Comparison of ENCODE assay signal across 8 mouse cellular contexts in genomic region chr6:91156062-91156461, GRCm38 (mm10). TPM values are rescaled to one million over a fixed set of nuclear protein-coding genes. Genes with fewer than 3 reads are reported as not detected.
DNase-seq lines count a peak whose midpoint lies in the region; ATAC-seq and TF ChIP-seq lines count a peak whose summit lies in the region.

No protein-coding gene starts in this region.

- no peak overlapping the region; the same call in 1 of the 2 replicates for H3K4me3 ChIP-seq in kidney, postnatal 0 days (replicated peaks; ENCODE audit: low read depth, low read length)
- peak overlapping the region; percentile 85 for H3K4me3 ChIP-seq in erythroblast, embryonic 14.5 days (replicated peaks)
- H3K4me3 ChIP-seq in intestine, embryonic 14.5 days (ENCODE audit: low read depth, low read length) = peak overlapping the region; percentile 55; the same call in 1 of the 2 replicates
- H3K4me3 ChIP-seq in myocyte = peak overlapping the region; percentile 25

- H3K9ac ChIP-seq in kidney, postnatal 0 days (ENCODE audit: low read depth, low read length) = no peak overlapping the region
- H3K9ac ChIP-seq in intestine, embryonic 14.5 days (ENCODE audit: low read length) = no peak overlapping the region

- no peak overlapping the region for H3K27ac ChIP-seq in kidney, postnatal 0 days
- no peak overlapping the region for H3K27ac ChIP-seq in intestine, embryonic 14.5 days (ENCODE audit: low read depth)

- no peak for TF ChIP-seq POLR2A in myocyte (IDR thresholded peaks at IDR 0.05; ENCODE audit: insufficient read length, low read depth)

- H3K4me1 ChIP-seq in kidney, postnatal 0 days (replicated peaks; ENCODE audit: insufficient read depth, low read length) = peaks cover 11% of the 10 kb centered on the region; the same call in 1 of the 2 replicates
- H3K4me1 ChIP-seq in erythroblast, embryonic 14.5 days (ENCODE audit: control insufficient read depth) = peaks cover 97% of the 10 kb centered on the region
- peaks cover 20% of the 10 kb centered on the region for H3K4me1 ChIP-seq in intestine, embryonic 14.5 days (replicated peaks; ENCODE audit: control insufficient read depth, insufficient read depth, low read length)

- H3K9me3 ChIP-seq in kidney, postnatal 0 days (replicated peaks; ENCODE audit: low read length) = no peaks in the 10 kb centered on the region
- peaks cover 2% of the 10 kb centered on the region; the same call in 1 of the 2 replicates for H3K9me3 ChIP-seq in erythroblast, embryonic 14.5 days (ENCODE audit: control insufficient read depth, low read length)
- H3K9me3 ChIP-seq in intestine, embryonic 14.5 days (ENCODE audit: control insufficient read depth, low read length) = no peaks in the 10 kb centered on the region

- WGBS in kidney, postnatal 0 days = 19% methylated on average over 4 of the region's 4 CpGs
- WGBS in intestine, embryonic 14.5 days = 26% methylated on average over 4 of the region's 4 CpGs

- no peaks in the 10 kb centered on the region for H3K36me3 ChIP-seq in kidney, postnatal 0 days (ENCODE audit: insufficient read depth, low read length)
- H3K36me3 ChIP-seq in erythroblast, embryonic 14.5 days (ENCODE audit: control insufficient read depth) = peaks cover 37% of the 10 kb centered on the region
- 0 out of 2 replicates have a peak, but pooled peaks cover 6% of the 10 kb centered on the region for H3K36me3 ChIP-seq in intestine, embryonic 14.5 days (ENCODE audit: control insufficient read depth, insufficient read depth, low read length)
- H3K36me3 ChIP-seq in myocyte (ENCODE audit: control insufficient read depth, insufficient read depth) = no peaks in the 10 kb centered on the region

- no peak for TF ChIP-seq CTCF in kidney, postnatal 0 days (IDR thresholded peaks at IDR 0.05; ENCODE audit: low read depth)

- no peaks in the 10 kb centered on the region for H3K79me2 ChIP-seq in myocyte (ENCODE audit: control insufficient read depth, insufficient read depth)

- no peaks in the 10 kb centered on the region for H3K27me3 ChIP-seq in kidney, postnatal 0 days (ENCODE audit: insufficient read depth, low read length)
- peaks cover 28% of the 10 kb centered on the region for H3K27me3 ChIP-seq in erythroblast, embryonic 14.5 days (ENCODE audit: control insufficient read depth)
- H3K27me3 ChIP-seq in intestine, embryonic 14.5 days (replicated peaks; ENCODE audit: control insufficient read depth, insufficient read depth, low read length) = no peaks in the 10 kb centered on the region
- H3K27me3 ChIP-seq in myocyte (ENCODE audit: control insufficient read depth, insufficient read depth, insufficient read length) = no peaks in the 10 kb centered on the region

- no peak for ATAC-seq in kidney, postnatal 0 days (replicated peaks; ENCODE audit: low FRiP score, low read depth)
- ATAC-seq in intestine, embryonic 14.5 days (replicated peaks; ENCODE audit: low FRiP score, low TSS enrichment, low read depth) = no peak

- DNase-seq in kidney, postnatal 0 days (ENCODE audit: low spot score) = no peak
- DNase-seq in kidney, postnatal 4 days = no peak
- no peak for DNase-seq in intestine, embryonic 14.5 days (ENCODE audit: low spot score)
- no peak for DNase-seq in natural killer cell, adult 2 months (ENCODE audit: low spot score in 2 of 2)
- no peak for DNase-seq in gastrocnemius, adult 8-10 months (ENCODE audit: low spot score in 2 of 2)
- no peak for DNase-seq in lung, postnatal 25 days (ENCODE audit: low spot score)

- H3K4me2 ChIP-seq in kidney, postnatal 0 days (ENCODE audit: low read length) = peak overlapping the region; percentile 74; the same call in 1 of the 2 replicates
- H3K4me2 ChIP-seq in intestine, embryonic 14.5 days (ENCODE audit: low read length) = peak overlapping the region; percentile 76
- peak overlapping the region; percentile 68 for H3K4me2 ChIP-seq in myocyte (ENCODE audit: low read depth)

- no peak overlapping the region for H3ac ChIP-seq in myocyte (ENCODE audit: control insufficient read depth, insufficient read length)

TF ChIP-seq in myocyte, 11 proteins besides CTCF, POLR2A, EP300 and RAD21:
- TF ChIP-seq TCF12 (IDR thresholded peaks at IDR 0.05; ENCODE audit: insufficient read depth, poor library complexity, severe bottlenecking) (peak; percentile 96), TCF3 (IDR thresholded peaks at IDR 0.05; ENCODE audit: insufficient read length, low read depth) (peak; percentile 77), MYOG (IDR thresholded peaks at IDR 0.05; ENCODE audit: control insufficient read depth in 1 of 3, insufficient read depth in 1 of 3, insufficient read length in 2 of 3, low read depth in 2 of 3) (peak; percentile 64 to 95 (median 88)), MYOD1 (IDR thresholded peaks at IDR 0.05; ENCODE audit: control insufficient read depth in 1 of 3, insufficient read length in 2 of 3, low read depth in 2 of 3) (peak; percentile 76 to 94 (median 93)), MAX (IDR thresholded peaks at IDR 0.05; ENCODE audit: low read depth) (no peak), REST (IDR thresholded peaks at IDR 0.05; ENCODE audit: insufficient read depth, insufficient read length) (no peak), POLR2AphosphoS2 (IDR thresholded peaks at IDR 0.05; ENCODE audit: insufficient read length, low read depth) (no peak)

RNA-seq across cellular contexts. Expression of gene Hdac11, which starts 0.4 kb away (rescaled TPM):
- polyA plus RNA-seq in kidney, postnatal 0 days (2015; fragmentation: Nextera tagmentation; extraction: Ambion mirVana) = 16.2 and 17.3 TPM in 2 replicates
- polyA plus RNA-seq in erythroblast, embryonic 14.5 days (2012) = 1.5 and 2.9 TPM in 2 replicates
- polyA plus RNA-seq in intestine, embryonic 14.5 days (2014; fragmentation: Nextera tagmentation; extraction: Ambion mirVana) = 9.6 and 9.7 TPM in 2 replicates
- 39.3 TPM for polyA plus RNA-seq in myocyte (2012; fragmentation: generic; extraction: Trizol)
- total RNA-seq in gastrocnemius, adult 8-10 months (2022) = 1 to 10 TPM; 7.0 to 9.6 (median 8.6) TPM

RNA-seq across cellular contexts. Expression of gene Nup210, which starts 39.4 kb away (rescaled TPM):
- 11.7 and 14.1 TPM in 2 replicates for polyA plus RNA-seq in kidney, postnatal 0 days (2015; fragmentation: Nextera tagmentation; extraction: Ambion mirVana)
- 15.1 and 24.6 TPM in 2 replicates for polyA plus RNA-seq in erythroblast, embryonic 14.5 days (2012)
- 23.1 and 24.7 TPM in 2 replicates for polyA plus RNA-seq in intestine, embryonic 14.5 days (2014; fragmentation: Nextera tagmentation; extraction: Ambion mirVana)
- 0.31 TPM for polyA plus RNA-seq in myocyte (2012; fragmentation: generic; extraction: Trizol)
- 10 to 100 TPM; 20.1 to 27.6 (median 21.6) TPM for total RNA-seq in gastrocnemius, adult 8-10 months (2022)

RNA-seq across cellular contexts. Expression of gene Fbln2, which starts 56.2 kb away (rescaled TPM):
- 20.9 and 22.0 TPM in 2 replicates for polyA plus RNA-seq in kidney, postnatal 0 days (2015; fragmentation: Nextera tagmentation; extraction: Ambion mirVana)
- 0.07 TPM in 1 of 2 replicates, not detected in the other for polyA plus RNA-seq in erythroblast, embryonic 14.5 days (2012)
- 49.0 and 54.6 TPM in 2 replicates for polyA plus RNA-seq in intestine, embryonic 14.5 days (2014; fragmentation: Nextera tagmentation; extraction: Ambion mirVana)
- 167 TPM for polyA plus RNA-seq in myocyte (2012; fragmentation: generic; extraction: Trizol)
- total RNA-seq in gastrocnemius, adult 8-10 months (2022) = 10 to 100 TPM; 27.5 to 46.3 (median 36.2) TPM

Comparison
In these comparisons a context has a peak if more than half of its experiments do, and no peak if none do; other contexts are left out.
1. RNA of gene Fbln2, which starts 56.2 kb away (polyA plus RNA-seq): 167 TPM in myocyte (single experiment), 49.0 to 54.6 TPM in intestine, embryonic 14.5 days and 20.9 to 22.0 TPM in kidney, postnatal 0 days; 0.07 TPM in erythroblast, embryonic 14.5 days; every median in the first group is over 10 times any median in the second.
2. Peak in every context shown above with its lines, with median percentiles within 50 percentile points of each other: H3K4me2 ChIP-seq.